Mouse (Mus musculus) Patski (cell line): ENCODE measurements around the gene Rrm2. TPM values are rescaled to one million over a fixed set of nuclear protein-coding genes. Genes with fewer than 3 reads are reported as not detected.

Experiments used
- ATAC-seq: fragments of 100-300 bp; one replicate; pipeline ENCODE4 v1.8.0; 2021
- CTCF ChIA-PET: fragments of 350-600 bp; sonication (Branson Sonifier 250); formaldehyde crosslinking; loops from one replicate; lab custom pipeline; 2022; ENCODE audit warnings: inconsistent platforms; lab: Charles Lee
- POLR2A ChIA-PET: fragments of 350-600 bp; sonication (Branson Sonifier 250); formaldehyde crosslinking; loops from one replicate; lab custom pipeline; 2022; ENCODE audit warnings: antibody characterized with exemption, inconsistent platforms; lab: Charles Lee
- DNase-seq: peaks from one replicate; pipeline ENCODE4 v3.0.0-alpha.2; 2011; ENCODE audit warnings: low read depth, low spot score
- H3K27me3 ChIP-seq: fragments of 371-371 bp; one replicate; pipeline ENCODE4 v1.5.1; 2021
- CTCF ChIP-seq: fragments of 100-300 bp; IDR thresholded peaks from one replicate; pipeline ENCODE4 v1.5.1; 2021
- in situ Hi-C: fragments of 300-500 bp; cut with MboI; formaldehyde crosslinking; loops from 3 replicates; pipeline ENCODE4 v1.11.1; 2018; ENCODE audit warnings: low pct_unique_long_range_greater_than_20kb, mixed read lengths
- polyA plus RNA-seq: library from polyadenylated mRNA; unstranded; gene quantifications from one replicate; pipeline ENCODE4 v1.2.3, GENCODE M21; 2021

Rrm2 gene
- polyA plus RNA-seq, 1 experiment from 2014 or later, result 129 TPM

- CTCF ChIA-PET, result interaction anchor here (1.0 to 3.3 kb wide), 2 partner anchors 235 to 236 kb away, joined by 3 to 26 read pairs; no protein-coding TSS in a partner anchor
- H3K27me3 ChIP-seq, result no peaks in the 10 kb centered on the region
- DNase-seq, result no peak
- ATAC-seq, result no peak
- TF ChIP-seq CTCF, result no peak
- POLR2A ChIA-PET, result interaction anchor here (0.6 kb wide), 1 partner anchor 122 kb away, joined by 3 read pairs; no protein-coding TSS in a partner anchor
- in situ Hi-C loops, result loop anchor here (5.0 to 10.0 kb wide), 2 partner anchors 120 to 238 kb away; partner anchors contain the start of gene Mboat2
Observed at GRCm38 (mm10) chr12:24714579-24715255, 6.7 kb downstream of the Rrm2 start.

GRCm38 (mm10) chr12:24715268-24715896 is 7.3 kb downstream of the Rrm2 start:
- ATAC-seq, result no peak
- ChIA-PET CTCF (interaction anchor here (1.7 to 3.3 kb wide), 2 partner anchors 235 to 238 kb away, joined by 11 to 26 read pairs; no protein-coding TSS in a partner anchor), POLR2A (interaction anchor here (0.6 kb wide), 1 partner anchor 123 kb away, joined by 3 read pairs; no protein-coding TSS in a partner anchor)
- in situ Hi-C loops, result loop anchor here (5.0 to 10.0 kb wide), 2 partner anchors 119 to 237 kb away; partner anchors contain the start of gene Mboat2
- no peak for DNase-seq
- no peak for TF ChIP-seq CTCF
- H3K27me3 ChIP-seq, result no peaks in the 10 kb centered on the region

GRCm38 (mm10) chr12:24716721-24717301 is 8.8 kb downstream of the Rrm2 start:
- ATAC-seq (no peak), DNase-seq (no peak)
- no peaks in the 10 kb centered on the region for H3K27me3 ChIP-seq
- ChIA-PET POLR2A (interaction anchor here (1.0 to 1.1 kb wide), 2 partner anchors 61 to 232 kb away, joined by 3 read pairs; no protein-coding TSS in a partner anchor), CTCF (interaction anchor here (0.8 to 3.9 kb wide), 15 partner anchors 13 to 236 kb away, joined by 3 to 26 read pairs (median 3); no protein-coding TSS in a partner anchor)
- in situ Hi-C loops, result loop anchor here (5.0 to 10.0 kb wide), 2 partner anchors 118 to 235 kb away; partner anchors contain the start of gene Mboat2
- TF ChIP-seq CTCF, result peak; percentile 91

GRCm38 (mm10) chr12:24723434-24723833 is 15.4 kb downstream of the Rrm2 start:
- in situ Hi-C loops, result no loop called here
- CTCF ChIA-PET, result interaction anchor here (1.0 to 1.3 kb wide), 3 partner anchors 14 to 166 kb away, joined by 3 to 4 read pairs (median 3); no protein-coding TSS in a partner anchor
- DNase-seq, result no peak
- TF ChIP-seq CTCF, result no peak
- POLR2A ChIA-PET, result no interaction called here
- ATAC-seq, result no peak
- H3K27me3 ChIP-seq, result no peaks in the 10 kb centered on the region

- ATAC-seq (peak; percentile 47), DNase-seq (no peak)
- no peak for TF ChIP-seq CTCF
- ChIA-PET CTCF (interaction anchor here (0.9 to 1.1 kb wide), 4 partner anchors 14 to 227 kb away, joined by 3 to 4 read pairs (median 4); no protein-coding TSS in a partner anchor), POLR2A (no interaction called here)
- in situ Hi-C loops, result no loop called here
- H3K27me3 ChIP-seq, result no peaks in the 10 kb centered on the region
Observed at GRCm38 (mm10) chr12:24723859-24724258, 15.8 kb downstream of the Rrm2 start.

GRCm38 (mm10) chr12:24724369-24724768 is 16.3 kb downstream of the Rrm2 start:
- TF ChIP-seq CTCF, result no peak

GRCm38 (mm10) chr12:24734828-24735394 is 26.9 kb downstream of the Rrm2 start:
- ChIA-PET POLR2A (interaction anchor here (0.9 kb wide), 1 partner anchor 88 kb away, joined by 3 read pairs; no protein-coding TSS in a partner anchor), CTCF (interaction anchor here (0.8 to 1.6 kb wide), 3 partner anchors 18 to 185 kb away, joined by 3 to 4 read pairs (median 3); no protein-coding TSS in a partner anchor)
- ATAC-seq (peak; percentile 91), DNase-seq (peak; percentile 93)
- no peaks in the 10 kb centered on the region for H3K27me3 ChIP-seq
- no peak for TF ChIP-seq CTCF
- in situ Hi-C loops, result no loop called here

More at GRCm38 (mm10) chr12:24724369-24724768, 16.3 kb downstream of the Rrm2 start:
- in situ Hi-C loops, result no loop called here
- ATAC-seq (no peak), DNase-seq (no peak)
- POLR2A ChIA-PET, result no interaction called here
- CTCF ChIA-PET, result interaction anchor here (0.9 to 1.1 kb wide), 4 partner anchors 15 to 227 kb away, joined by 3 to 4 read pairs (median 4); no protein-coding TSS in a partner anchor
- no peaks in the 10 kb centered on the region for H3K27me3 ChIP-seq

GRCm38 (mm10) chr12:24736956-24737355 is 28.9 kb downstream of the Rrm2 start:
- in situ Hi-C loops, result no loop called here
- peak; percentile 39 for TF ChIP-seq CTCF
- POLR2A ChIA-PET, result interaction anchor here (0.7 kb wide), 1 partner anchor 18 kb away, joined by 3 read pairs; no protein-coding TSS in a partner anchor
- DNase-seq (no peak), ATAC-seq (no peak)
- no peaks in the 10 kb centered on the region for H3K27me3 ChIP-seq
- CTCF ChIA-PET, result no interaction called here

- in situ Hi-C loops, result no loop called here
Observed at GRCm38 (mm10) chr12:24739963-24740362, 31.9 kb downstream of the Rrm2 start.

More at GRCm38 (mm10) chr12:24739963-24740362, 31.9 kb downstream of the Rrm2 start:
- ChIA-PET CTCF (no interaction called here), POLR2A (no interaction called here)
- H3K27me3 ChIP-seq, result no peaks in the 10 kb centered on the region
- no peak for DNase-seq
- no peak for TF ChIP-seq CTCF
- no peak for ATAC-seq
